In the genomic region with DNA sequence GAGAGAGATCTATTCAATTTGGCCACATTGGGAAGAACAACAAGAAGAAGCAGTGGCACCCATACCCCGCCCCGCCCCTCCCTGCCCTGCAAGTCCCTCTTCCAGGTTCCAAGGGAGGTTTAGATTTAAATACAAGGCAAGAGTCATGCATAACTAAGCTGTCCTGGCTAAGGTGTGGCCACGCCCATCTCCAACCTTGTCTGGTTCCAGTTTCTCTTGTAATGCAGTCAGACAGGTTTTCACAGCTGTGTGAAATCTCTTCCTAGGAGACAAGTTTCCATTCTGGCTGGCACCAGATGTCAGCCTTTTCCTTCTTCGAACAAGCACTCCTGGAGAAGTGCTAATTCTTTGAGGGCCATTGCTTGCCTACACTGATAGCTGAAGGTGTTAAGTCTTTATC, we compare ENCODE assay signal across 15 mouse cellular contexts. TPM values are rescaled to one million over a fixed set of nuclear protein-coding genes. Genes with fewer than 3 reads are reported as not detected.
DNase-seq lines count a peak whose midpoint lies in the region; ATAC-seq and TF ChIP-seq lines count a peak whose summit lies in the region.
"Had no signal": no experiment of that assay in that cellular context is flagged by ENCODE, and none has a peak within 500 bp of the region (broad histone marks: within the 10 kb centered on the region; RNA-seq: fewer than 3 reads in every experiment).

No protein-coding gene starts in this region.

- no peak overlapping the region for H3K9ac ChIP-seq in kidney, embryonic 15.5 days
- H3K9ac ChIP-seq in embryonic facial prominence, embryonic 14.5 days (ENCODE audit: low read depth, low read length), result no peak overlapping the region
- H3K9ac ChIP-seq: liver, embryonic 14.5 days; neural tube, embryonic 12.5 days had no signal

- no peak overlapping the region for H3K4me2 ChIP-seq in kidney, embryonic 15.5 days
- no peak overlapping the region for H3K4me2 ChIP-seq in embryonic facial prominence, embryonic 14.5 days (ENCODE audit: low read depth, low read length)
- H3K4me2 ChIP-seq: midbrain, embryonic 11.5 days; neural tube, embryonic 12.5 days had no signal

- no peak for TF ChIP-seq POLR2A in kidney, adult 2 months (IDR thresholded peaks at IDR 0.05; ENCODE audit: low read depth, low read length)

- H3K4me1 ChIP-seq in kidney, adult 2 months (ENCODE audit: control insufficient read depth, insufficient read depth, low read length), result 0 out of 2 replicates have a peak, but pooled peaks cover 3% of the 10 kb centered on the region
- no peaks in the 10 kb centered on the region for H3K4me1 ChIP-seq in kidney, embryonic 15.5 days
- H3K4me1 ChIP-seq in embryonic facial prominence, embryonic 14.5 days (ENCODE audit: control insufficient read depth, insufficient read depth, low read length), result 0 out of 2 replicates have a peak, but pooled peaks cover 5% of the 10 kb centered on the region

- TF ChIP-seq CTCF in kidney, adult 2 months (conservative IDR thresholded peaks at IDR 0.05; ENCODE audit: insufficient read depth, insufficient read length, low read depth, low read length), result no peak

- peak; percentile 83 for DNase-seq in kidney, adult 2 months
- peak; percentile 88 for DNase-seq in embryonic facial prominence, embryonic 14.5 days (ENCODE audit: low spot score)
- DNase-seq in kidney, postnatal 14 days, result peak; percentile 82
- DNase-seq in lung, postnatal 4 days, result peak; percentile 48 to 69
- DNase-seq in liver, result no peak
- no peak for DNase-seq in adipocyte (ENCODE audit: low spot score)
- DNase-seq in layer of hippocampus, postnatal 25 days (ENCODE audit: extremely low spot score in 1 of 2, low spot score in 1 of 2), result no peak
- DNase-seq: heart, postnatal 14 days; retina, postnatal 1 day; thymus, postnatal 14 days had no signal

- no peak overlapping the region for H3K27ac ChIP-seq in kidney, adult 2 months (ENCODE audit: insufficient read depth, low read depth, low read length)
- H3K27ac ChIP-seq in kidney, embryonic 15.5 days, result no peak overlapping the region
- no peak overlapping the region for H3K27ac ChIP-seq in embryonic facial prominence, embryonic 14.5 days (replicated peaks; ENCODE audit: low read depth, low read length)
- H3K27ac ChIP-seq: liver, embryonic 14.5 days; neural tube, embryonic 12.5 days had no signal

- no peaks in the 10 kb centered on the region for H3K27me3 ChIP-seq in kidney, adult 2 months (replicated peaks; ENCODE audit: control insufficient read depth, insufficient read depth, low read length)
- 0 out of 2 replicates have a peak, but pooled peaks cover 12% of the 10 kb centered on the region for H3K27me3 ChIP-seq in kidney, embryonic 15.5 days
- no peaks in the 10 kb centered on the region for H3K27me3 ChIP-seq in embryonic facial prominence, embryonic 14.5 days (replicated peaks; ENCODE audit: control insufficient read depth, insufficient read depth, low read length)

- no peak for ATAC-seq in kidney, embryonic 15.5 days (replicated peaks; ENCODE audit: low FRiP score)
- ATAC-seq in embryonic facial prominence, embryonic 14.5 days (ENCODE audit: low read depth), result peak; percentile 58; the same call in 1 of the 2 replicates
- ATAC-seq: CD4-positive, CD25-positive, alpha-beta regulatory T cell, adult 4 months had no signal

- H3K4me3 ChIP-seq in kidney, adult 2 months (ENCODE audit: insufficient read depth, low read depth, low read length), result no peak overlapping the region
- H3K4me3 ChIP-seq in kidney, embryonic 15.5 days (replicated peaks), result no peak overlapping the region
- no peak overlapping the region for H3K4me3 ChIP-seq in embryonic facial prominence, embryonic 14.5 days (ENCODE audit: low read depth, low read length)
- H3K4me3 ChIP-seq: neural tube, embryonic 12.5 days had no signal

- no peaks in the 10 kb centered on the region; the same call in 1 of the 2 replicates for H3K9me3 ChIP-seq in kidney, embryonic 15.5 days (replicated peaks)
- H3K9me3 ChIP-seq in embryonic facial prominence, embryonic 14.5 days (ENCODE audit: control insufficient read depth, low read length), result 0 out of 2 replicates have a peak, but pooled peaks cover 4% of the 10 kb centered on the region
- H3K9me3 ChIP-seq: neural tube, embryonic 12.5 days had no signal

- no peaks in the 10 kb centered on the region for H3K36me3 ChIP-seq in kidney, adult 2 months (ENCODE audit: control insufficient read depth, insufficient read depth, low read length)
- no peaks in the 10 kb centered on the region for H3K36me3 ChIP-seq in kidney, embryonic 15.5 days
- no peaks in the 10 kb centered on the region for H3K36me3 ChIP-seq in embryonic facial prominence, embryonic 14.5 days (ENCODE audit: control insufficient read depth, insufficient read depth, low read length)
- H3K36me3 ChIP-seq: neural tube, embryonic 12.5 days had no signal

- 58% methylated on average over 4 of the region's 4 CpGs for WGBS in kidney, adult 2 months
- 70% methylated on average over 4 of the region's 4 CpGs for WGBS in kidney, embryonic 15.5 days
- 62% methylated on average over 4 of the region's 4 CpGs for WGBS in embryonic facial prominence, embryonic 14.5 days

RNA-seq across cellular contexts. Expression of gene Gfod1, which starts 11.1 kb away (rescaled TPM):
- polyA plus RNA-seq in kidney, adult 2 months (2012; rRNA removed), result 1.6 and 2.0 TPM in 2 replicates
- 0.28 and 0.65 TPM in 2 replicates for polyA plus RNA-seq in kidney, embryonic 15.5 days (2015; fragmentation: Nextera tagmentation; extraction: Ambion mirVana)
- polyA plus RNA-seq in embryonic facial prominence, embryonic 14.5 days (2014; fragmentation: Nextera tagmentation; extraction: Ambion mirVana), result 1.2 and 1.8 TPM in 2 replicates
- 10 to 100 TPM; 86.7 to 93.1 TPM for total RNA-seq in layer of hippocampus, postnatal 25 days (2021)

Comparison
In these comparisons a context has a peak if more than half of its experiments do, and no peak if none do; other contexts are left out.
1. DNase-seq: peak in kidney, adult 2 months (single experiment), embryonic facial prominence, embryonic 14.5 days (single experiment), kidney, postnatal 14 days (single experiment) and lung, postnatal 4 days (2 of 2); none in liver (single experiment), adipocyte (single experiment) and layer of hippocampus, postnatal 25 days (0 of 2).